Mouse (Mus musculus) lung, postnatal 0 days (tissue): ENCODE measurements around the gene Emid1. TPM values are rescaled to one million over a fixed set of nuclear protein-coding genes. Genes with fewer than 3 reads are reported as not detected.
A peak's percentile ranks its signal among the peaks of the same experiment; 100 is the strongest.

Source experiments
- ATAC-seq: fragments of 200-750 bp; cut with Nextera tagmentation; 2 replicates; pipeline ENCODE4 v1.8.0; 2017; ENCODE audit warnings: moderate library complexity
- DNase-seq: peaks from one replicate; pipeline ENCODE4 v3.0.0-alpha.2; 2016; ENCODE audit warnings: low spot score
- H3K27ac ChIP-seq: fragments of 300-500 bp; sonication (generic); 2 replicates; pipeline ENCODE4 v1.5.1; 2014; ENCODE audit warnings: antibody characterized with exemption, mild to moderate bottlenecking, low read length, mixed read lengths
- H3K27me3 ChIP-seq: fragments of 300-500 bp; sonication (generic); replicated peaks from 2 replicates; pipeline ENCODE4 v1.6.1; 2014; ENCODE audit warnings: low read length, mixed read lengths; ENCODE audit not compliant: insufficient read depth
- H3K36me3 ChIP-seq: fragments of 300-500 bp; sonication (generic); 2 replicates; pipeline ENCODE4 v1.6.1; 2014; ENCODE audit warnings: low read length, mixed read lengths; ENCODE audit not compliant: insufficient read depth
- H3K4me1 ChIP-seq: fragments of 300-500 bp; sonication (generic); 2 replicates; pipeline ENCODE4 v1.6.1; 2014; ENCODE audit warnings: antibody characterized with exemption, low read depth, low read length, mixed read lengths; ENCODE audit not compliant: insufficient read depth
- H3K4me2 ChIP-seq: fragments of 300-500 bp; sonication (generic); replicated peaks from 2 replicates; pipeline ENCODE4 v1.6.1; 2014; ENCODE audit warnings: low read depth, mild to moderate bottlenecking, low read length, moderate library complexity, mixed read lengths
- H3K4me3 ChIP-seq: fragments of 300-500 bp; sonication (generic); 2 replicates; pipeline ENCODE4 v1.5.1; 2014; ENCODE audit warnings: low read depth, low read length
- H3K9ac ChIP-seq: fragments of 300-500 bp; sonication (generic); replicated peaks from 2 replicates; pipeline ENCODE4 v1.6.1; 2014; ENCODE audit warnings: low read depth, mild to moderate bottlenecking
- H3K9me3 ChIP-seq: fragments of 300-500 bp; sonication (generic); 2 replicates; pipeline ENCODE4 v1.6.1; 2016; ENCODE audit warnings: low read length, mixed read lengths
- CTCF ChIP-seq: IDR thresholded peaks from 2 replicates; pipeline ENCODE4 v1.5.1; 2016; ENCODE audit warnings: antibody characterized with exemption, mild to moderate bottlenecking
- EP300 ChIP-seq: IDR thresholded peaks from 2 replicates; pipeline ENCODE4 v1.6.1; 2016; ENCODE audit warnings: antibody characterized with exemption, mild to moderate bottlenecking, control low read depth
- WGBS: fragments of 180-500 bp; shearing (Covaris S2); extraction: QIAGEN DNeasy Blood & Tissue Kit; methylation state at CpG from one replicate; pipeline ENCODE4 v1.1.7; 2014; 5-methylcytosine and 5-hydroxymethylcytosine counted together
- polyA plus RNA-seq: library from polyadenylated mRNA; unstranded; fragments of >200 nt; fragmentation: Nextera tagmentation; extraction: Ambion mirVana; gene quantifications from 2 replicates; pipeline ENCODE4 v1.2.1, GENCODE M21; 2015

Emid1 gene
- polyA plus RNA-seq, 1 experiment from 2014 or later = 67.5 TPM

DNA sequence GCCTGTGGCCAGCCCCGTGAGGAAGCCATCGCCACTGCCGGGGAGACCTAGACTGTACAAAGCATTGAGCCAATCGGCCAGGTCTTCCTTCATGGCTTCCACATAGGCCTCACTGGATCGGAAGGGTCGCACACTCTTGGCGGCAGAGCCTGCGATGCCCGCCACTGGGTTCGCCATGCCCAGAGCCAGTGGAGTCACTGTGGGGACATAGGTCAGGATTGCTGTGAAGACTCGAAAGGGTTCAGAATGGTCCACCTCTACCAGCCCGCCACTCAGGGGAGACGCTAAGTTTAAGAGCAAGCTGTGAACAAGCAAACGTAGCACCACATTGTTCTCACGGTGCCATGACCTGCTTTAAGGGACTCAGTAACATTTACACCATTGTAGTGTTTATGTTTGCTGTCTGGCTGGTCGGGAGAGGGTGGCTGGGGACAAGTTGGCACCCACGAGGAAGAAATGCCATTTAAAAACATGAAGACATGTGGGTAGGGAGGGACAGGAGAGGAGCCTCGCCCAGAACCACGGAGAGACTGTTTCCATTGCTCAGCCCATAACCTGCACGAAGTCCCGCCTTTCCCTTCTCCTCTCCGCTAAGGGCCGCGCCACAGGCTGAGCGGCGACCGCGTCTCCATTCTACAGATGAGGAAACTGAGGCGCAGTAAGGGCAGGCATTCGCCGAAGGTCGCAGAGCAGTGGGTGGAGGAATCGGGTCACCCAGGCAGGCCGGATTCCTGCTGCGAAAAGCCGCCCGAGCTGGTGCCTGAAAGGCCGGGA, 87.6 kb downstream of the Emid1 start:
- no peak for TF ChIP-seq CTCF
- H3K4me2 ChIP-seq = peak overlapping the region; percentile 88
- peaks cover 10% of the 10 kb centered on the region; the same call in 1 of the 2 replicates for H3K36me3 ChIP-seq
- peaks cover 32% of the 10 kb centered on the region for H3K4me1 ChIP-seq
- peaks cover 24% of the 10 kb centered on the region for H3K27me3 ChIP-seq
- no peaks in the 10 kb centered on the region for H3K9me3 ChIP-seq
- DNase-seq = peak; percentile 57
- peak overlapping the region; percentile 48 for H3K9ac ChIP-seq
- WGBS = 15% methylated on average over 36 of the region's 38 CpGs
- peak overlapping the region; percentile 60 for H3K4me3 ChIP-seq
- H3K27ac ChIP-seq = no peak overlapping the region; the same call in 1 of the 2 replicates
- ATAC-seq = no peak

DNA sequence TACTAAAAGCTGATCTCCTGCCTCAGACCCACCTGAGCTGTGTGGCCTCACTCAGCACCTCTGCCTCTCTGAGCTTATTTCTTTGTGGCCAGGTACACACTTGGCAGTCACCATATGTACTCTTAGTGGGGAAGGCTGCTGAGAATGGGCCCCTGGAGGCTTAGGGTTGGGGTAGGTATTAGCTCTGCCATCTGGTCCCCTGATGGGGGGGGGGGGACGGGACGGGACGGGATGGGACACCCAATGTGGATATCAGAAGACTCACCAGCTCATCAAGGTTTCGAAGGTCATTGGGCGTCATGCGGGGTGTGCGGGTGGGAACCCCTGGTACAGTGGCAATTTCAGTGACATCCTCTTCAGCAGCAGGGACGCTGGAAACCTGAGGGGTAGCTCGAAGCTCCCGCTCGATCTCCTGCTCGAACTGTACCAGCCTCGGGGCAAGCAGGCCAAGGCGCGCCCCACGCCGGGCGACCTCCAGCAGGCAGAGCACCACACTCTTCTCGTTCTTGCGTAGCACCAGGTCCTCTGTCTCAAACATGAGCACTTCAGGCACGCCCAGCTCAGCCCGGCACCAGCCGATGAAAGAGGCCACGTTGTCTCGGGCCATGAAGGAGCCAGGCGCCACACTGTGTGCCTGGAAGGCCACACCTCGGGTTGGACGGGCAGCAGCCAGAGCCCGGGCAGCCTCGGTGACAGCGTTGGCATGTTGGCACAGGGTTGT, 88.3 kb downstream of the Emid1 start:
- H3K4me3 ChIP-seq = peak overlapping the region; percentile 60; the same call in 1 of the 2 replicates
- peak overlapping the region; percentile 88 for H3K4me2 ChIP-seq
- TF ChIP-seq EP300 (no peak), CTCF (no peak)
- WGBS = 63% methylated on average over 31 of the region's 31 CpGs
- H3K27me3 ChIP-seq = peaks cover 31% of the 10 kb centered on the region
- no peaks in the 10 kb centered on the region for H3K9me3 ChIP-seq
- no peak overlapping the region for H3K27ac ChIP-seq
- peaks cover 10% of the 10 kb centered on the region; the same call in 1 of the 2 replicates for H3K36me3 ChIP-seq
- ATAC-seq (no peak), DNase-seq (peak; percentile 34)
- H3K9ac ChIP-seq = no peak overlapping the region
- peaks cover 37% of the 10 kb centered on the region for H3K4me1 ChIP-seq

DNA sequence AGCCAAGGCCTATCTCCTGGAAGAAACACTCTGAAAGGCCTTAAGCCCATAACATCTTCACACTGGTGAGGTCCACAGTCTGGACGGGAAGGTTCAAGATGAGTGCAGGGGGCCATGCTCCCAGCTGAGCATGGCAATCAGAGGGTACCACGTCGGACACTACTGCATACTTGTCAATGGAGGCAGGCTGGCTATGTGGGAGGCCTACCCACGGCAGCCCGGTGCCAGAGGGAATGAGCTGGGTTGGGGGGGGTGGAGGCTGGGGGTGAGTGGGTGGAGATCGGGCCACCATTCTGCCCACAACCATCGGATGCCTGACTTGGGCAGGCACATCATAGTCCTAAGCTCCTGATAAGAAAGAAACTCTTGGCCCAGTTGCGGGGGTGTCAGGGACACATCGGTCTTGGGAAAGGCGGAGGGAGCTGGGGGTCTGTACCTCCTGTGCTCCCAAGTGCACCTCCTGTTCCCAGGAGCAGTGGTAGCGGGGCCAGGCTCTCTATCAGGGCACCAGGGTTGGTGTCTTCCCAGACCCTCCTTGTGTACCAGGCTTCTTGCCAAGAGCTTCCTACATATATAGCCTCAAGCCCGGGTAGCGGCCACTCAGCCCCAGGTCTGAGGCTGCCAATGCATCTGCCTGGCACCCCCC, 89.1 kb downstream of the Emid1 start:
- Histone ChIP-seq H3K9ac (no peak overlapping the region), H3K4me3 (no peak overlapping the region), H3K4me2 (no peak overlapping the region), H3K9me3 (no peaks in the 10 kb centered on the region), H3K36me3 (peaks cover 4% of the 10 kb centered on the region; the same call in 1 of the 2 replicates), H3K27ac (no peak overlapping the region), H3K27me3 (peaks cover 33% of the 10 kb centered on the region), H3K4me1 (peaks cover 42% of the 10 kb centered on the region)
- ATAC-seq = no peak
- DNase-seq = no peak
- WGBS = 75% methylated on average over 13 of the region's 13 CpGs
- no peak for TF ChIP-seq CTCF
- TF ChIP-seq EP300 = no peak

DNA sequence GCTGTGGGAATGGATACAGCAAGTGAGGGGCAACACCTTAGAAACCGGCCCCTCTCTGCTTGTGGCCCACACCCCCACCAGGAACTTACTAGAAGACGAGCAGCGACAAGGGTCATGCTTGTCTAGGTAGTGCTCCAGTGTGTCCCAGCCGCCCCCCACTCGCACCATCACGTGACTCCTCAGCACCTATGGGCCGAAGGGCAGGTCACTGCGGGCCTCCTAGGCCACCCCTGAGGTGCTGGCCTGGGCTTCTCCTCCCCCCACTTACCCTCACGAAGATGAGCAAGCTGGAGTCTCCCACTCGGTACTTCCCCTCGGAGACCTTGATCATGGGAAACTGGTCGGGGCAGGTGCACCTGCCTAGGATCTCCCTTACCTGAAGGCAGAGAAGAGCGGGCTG, 89.7 kb downstream of the Emid1 start:
- peak overlapping the region; percentile 78 for H3K4me2 ChIP-seq
- peaks cover 40% of the 10 kb centered on the region for H3K27me3 ChIP-seq
- no peak for ATAC-seq
- H3K36me3 ChIP-seq = peaks cover 4% of the 10 kb centered on the region; the same call in 1 of the 2 replicates
- peak overlapping the region; percentile 14; the same call in 1 of the 2 replicates for H3K27ac ChIP-seq
- 36% methylated on average over 13 of the region's 13 CpGs for WGBS
- no peak for DNase-seq
- H3K9me3 ChIP-seq = no peaks in the 10 kb centered on the region
- peaks cover 46% of the 10 kb centered on the region for H3K4me1 ChIP-seq
- TF ChIP-seq EP300 = no peak
- TF ChIP-seq CTCF = no peak
- 0 out of 2 replicates have a peak overlapping the region, but pooled peaks have one; percentile 19 for H3K9ac ChIP-seq
- peak overlapping the region; percentile 33 for H3K4me3 ChIP-seq

DNA sequence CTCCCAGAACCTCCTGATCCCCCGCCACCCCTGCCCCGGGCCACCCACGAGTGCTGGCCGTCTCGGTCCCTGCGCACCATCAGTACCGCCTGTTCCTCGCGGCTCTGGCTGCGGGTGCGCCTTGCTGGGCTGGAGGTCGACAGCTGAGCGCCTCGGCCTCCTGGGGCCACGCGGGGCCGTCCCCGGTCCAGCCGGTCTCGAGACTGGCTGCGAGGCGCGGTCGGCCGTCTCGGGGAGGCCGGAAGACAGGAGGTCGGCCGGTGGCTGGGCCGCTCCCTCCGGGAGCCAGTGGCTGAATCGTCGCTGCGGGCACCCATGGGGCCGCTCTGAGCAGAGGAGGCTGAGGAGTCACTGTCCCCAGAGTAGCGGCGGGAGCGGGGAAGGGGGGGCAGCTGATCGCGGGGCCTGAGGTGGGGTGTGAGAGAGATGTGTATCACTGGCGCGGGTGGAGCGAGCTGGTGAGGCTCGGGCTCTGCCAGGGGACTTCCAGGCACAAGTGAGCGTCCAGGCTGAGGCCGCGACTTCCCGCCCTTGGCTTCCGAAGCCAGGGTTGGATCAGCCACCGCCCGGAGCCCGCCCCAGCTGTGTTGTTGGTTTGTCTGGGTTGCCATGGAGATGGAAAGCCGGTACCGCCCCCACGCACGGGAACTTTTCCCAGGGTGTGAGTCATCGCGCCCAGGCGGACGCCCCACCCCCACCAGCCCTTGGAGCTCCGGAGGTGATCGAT, 90.5 kb downstream of the Emid1 start:
- Histone ChIP-seq H3K4me1 (peaks cover 46% of the 10 kb centered on the region), H3K36me3 (peaks cover 4% of the 10 kb centered on the region; the same call in 1 of the 2 replicates), H3K27ac (0 out of 2 replicates have a peak overlapping the region, but pooled peaks have one; percentile 14), H3K4me3 (peak overlapping the region; percentile 33), H3K4me2 (peak overlapping the region; percentile 78), H3K27me3 (peaks cover 47% of the 10 kb centered on the region), H3K9ac (peak overlapping the region; percentile 29; the same call in 1 of the 2 replicates), H3K9me3 (no peaks in the 10 kb centered on the region)
- WGBS = 5% methylated on average over 54 of the region's 62 CpGs
- ATAC-seq (peak; percentile 79), DNase-seq (peak; percentile 95)
- TF ChIP-seq EP300 = no peak
- no peak for TF ChIP-seq CTCF
